Mouse (Mus musculus) CH12.LX (cell line): ENCODE data around the gene Rab20. TPM values are rescaled to one million over a fixed set of nuclear protein-coding genes. Genes with fewer than 3 reads are reported as not detected.
"Not testable (repeated sequence)": the region's sequence is repeated elsewhere in the genome, so short reads cannot be mapped to it uniquely, and the experiment has no call there.

Experiments used
- DNase-seq: peaks from one replicate; pipeline ENCODE4 v3.0.0-alpha.2; 2013; ENCODE audit errors: extremely low read depth
- H3K27ac ChIP-seq: 2 replicates; pipeline ENCODE4 v1.5.1; 2012; ENCODE audit warnings: low read depth, mild to moderate bottlenecking, control low read depth, moderate library complexity; ENCODE audit not compliant: insufficient read depth
- H3K27me3 ChIP-seq: replicated peaks from 2 replicates; pipeline ENCODE3; 2012; ENCODE audit warnings: inconsistent platforms
- H3K36me3 ChIP-seq, 2 experiments: replicated peaks in 1 of 2; 2 replicates each; pipeline versions ENCODE3 to v1.6.1; 2012; ENCODE audit warnings: inconsistent platforms in 1 of 2, low read length in 1 of 2, mild to moderate bottlenecking in 1 of 2, mixed read lengths in 1 of 2, moderate library complexity in 1 of 2; ENCODE audit not compliant: control insufficient read depth in 1 of 2, insufficient read depth in 1 of 2
- H3K4me1 ChIP-seq, 2 experiments: 2 replicates each; pipeline ENCODE4 v1.6.1; 2012; ENCODE audit warnings: inconsistent platforms in 1 of 2, moderate library complexity in 1 of 2; ENCODE audit not compliant: insufficient read depth in 2 of 2, control insufficient read depth in 1 of 2
- H3K4me2 ChIP-seq: 2 replicates; pipeline ENCODE4 v1.6.1; 2012; ENCODE audit warnings: low read depth, mild to moderate bottlenecking, control low read depth; ENCODE audit not compliant: poor library complexity, insufficient read depth, severe bottlenecking
- H3K4me3 ChIP-seq, 3 experiments: fragments of 150-350 bp in 1 of 3; sonication (generic) in 1 of 3; replicated peaks in 1 of 3; 2 replicates each; pipeline versions ENCODE3 to v1.5.1; 2011 to 2012; ENCODE audit warnings: low read depth in 2 of 3, low read length in 2 of 3, mild to moderate bottlenecking in 2 of 3, moderate library complexity in 2 of 3, control low read depth in 1 of 3, improper control_type of control experiment in 1 of 3, inconsistent platforms in 1 of 3, mixed read lengths in 1 of 3; ENCODE audit not compliant: poor library complexity in 1 of 3
- H3K79me2 ChIP-seq: replicated peaks from 2 replicates; pipeline ENCODE4 v1.6.1; 2012; ENCODE audit warnings: mild to moderate bottlenecking, moderate library complexity; ENCODE audit not compliant: control insufficient read depth, poor library complexity, insufficient read depth, severe bottlenecking; ENCODE audit errors: extremely low read depth
- H3K9ac ChIP-seq: 2 replicates; pipeline ENCODE4 v1.6.1; 2012; ENCODE audit warnings: low read depth, mild to moderate bottlenecking, control low read depth, moderate library complexity; ENCODE audit not compliant: insufficient read depth
- H3K9me3 ChIP-seq: replicated peaks from 2 replicates; pipeline ENCODE3; 2012; ENCODE audit warnings: low read length, inconsistent platforms, mixed read lengths
- CTCF ChIP-seq, 2 experiments: IDR thresholded peaks in 1 of 2; conservative IDR thresholded peaks in 1 of 2; 2 replicates each; pipeline ENCODE4 v1.5.1; 2011 to 2012; ENCODE audit warnings: low read depth in 2 of 2, low read length in 2 of 2, improper control_type of control experiment in 1 of 2, inconsistent platforms in 1 of 2, mild to moderate bottlenecking in 1 of 2, moderate library complexity in 1 of 2
- ELF1 ChIP-seq: IDR thresholded peaks from 2 replicates; pipeline ENCODE4 v1.6.1; 2014; ENCODE audit warnings: low read depth, mild to moderate bottlenecking, inconsistent platforms, low read length, improper control_type of control experiment
- EP300 ChIP-seq: IDR thresholded peaks from 2 replicates; pipeline ENCODE4 v1.6.1; 2011; ENCODE audit warnings: low read length, improper control_type of control experiment
- HCFC1 ChIP-seq: IDR thresholded peaks from 2 replicates; pipeline ENCODE4 v1.6.1; 2012; ENCODE audit warnings: low read depth, mild to moderate bottlenecking, inconsistent platforms, low read length, improper control_type of control experiment
- IRF4 ChIP-seq: IDR thresholded peaks from 2 replicates; pipeline ENCODE4 v1.6.1; 2014; ENCODE audit warnings: low read depth, mild to moderate bottlenecking, inconsistent platforms, low read length, improper control_type of control experiment
- JUN ChIP-seq: IDR thresholded peaks from 2 replicates; pipeline ENCODE4 v1.6.1; 2011; ENCODE audit warnings: low read depth, mild to moderate bottlenecking, low read length, improper control_type of control experiment, moderate library complexity; ENCODE audit not compliant: insufficient read depth
- KAT2A ChIP-seq: IDR thresholded peaks from 2 replicates; pipeline ENCODE4 v1.6.1; 2012; ENCODE audit warnings: low read length, improper control_type of control experiment, inconsistent platforms; ENCODE audit not compliant: insufficient replicate concordance
- MAFK ChIP-seq: IDR thresholded peaks from 2 replicates; pipeline ENCODE4 v1.6.1; 2011; ENCODE audit warnings: low read length, improper control_type of control experiment; ENCODE audit not compliant: insufficient replicate concordance
- MXI1 ChIP-seq: IDR thresholded peaks from 2 replicates; pipeline ENCODE4 v1.6.1; 2011; ENCODE audit warnings: mild to moderate bottlenecking, low read depth, low read length, improper control_type of control experiment
- NELFE ChIP-seq: IDR thresholded peaks from 2 replicates; pipeline ENCODE4 v1.6.1; 2011; ENCODE audit warnings: low read depth, low read length, improper control_type of control experiment
- NRF1 ChIP-seq: IDR thresholded peaks from 2 replicates; pipeline ENCODE4 v1.6.1; 2014; ENCODE audit warnings: low read depth, mild to moderate bottlenecking, inconsistent platforms, low read length, improper control_type of control experiment, moderate library complexity
- PAX5 ChIP-seq: IDR thresholded peaks from 2 replicates; pipeline ENCODE4 v1.6.1; 2012; ENCODE audit warnings: low read length, inconsistent platforms, mixed read lengths
- POLR2A ChIP-seq: IDR thresholded peaks from 2 replicates; pipeline ENCODE4 v1.6.1; 2011; ENCODE audit warnings: low read depth, mild to moderate bottlenecking, improper control_type of control experiment, low read length
- RAD21 ChIP-seq: IDR thresholded peaks from 2 replicates; pipeline ENCODE4 v1.6.1; 2011; ENCODE audit warnings: low read depth, mild to moderate bottlenecking, low read length, improper control_type of control experiment, moderate library complexity
- SMC3 ChIP-seq: IDR thresholded peaks from 2 replicates; pipeline ENCODE4 v1.6.1; 2011; ENCODE audit warnings: low read depth, low read length, improper control_type of control experiment
- TCF12 ChIP-seq: IDR thresholded peaks from 2 replicates; pipeline ENCODE4 v1.6.1; 2014; ENCODE audit warnings: low read depth, mild to moderate bottlenecking, inconsistent platforms, low read length, improper control_type of control experiment
- ZKSCAN1 ChIP-seq: IDR thresholded peaks from 2 replicates; pipeline ENCODE4 v1.6.1; 2012; ENCODE audit warnings: low read depth, inconsistent platforms, low read length, improper control_type of control experiment, borderline replicate concordance
- ZMIZ1 ChIP-seq: IDR thresholded peaks from 2 replicates; pipeline ENCODE4 v1.6.1; 2012; ENCODE audit warnings: low read depth, mild to moderate bottlenecking, inconsistent platforms, low read length, improper control_type of control experiment
- dilution Hi-C: fragments of 300-500 bp; cut with MboI; formaldehyde crosslinking; loops from 2 replicates; pipeline ENCODE4 v1.14.3; 2020; ENCODE audit warnings: low sequenced_read_pairs; ENCODE audit not compliant: extremely low pct_unique_long_range_greater_than_20kb, extremely low pct_ligation_motif_present
- in situ Hi-C: fragments of 300-500 bp; cut with MboI; formaldehyde crosslinking; loops from 3 replicates; pipeline ENCODE4 v1.14.3; 2019; ENCODE audit warnings: low sequenced_read_pairs, low pct_ligation_motif_present, low pct_unique_long_range_greater_than_20kb, mixed read lengths
- polyA plus RNA-seq: library from polyadenylated mRNA; unstranded; fragments of >175 nt; gene quantifications from 2 replicates; pipeline ENCODE4 v1.2.1, GENCODE M21; 2012; ENCODE audit warnings: low read depth; ENCODE audit not compliant: insufficient read length
- total RNA-seq, 2 experiments: library from RNA; depleted of rRNA; stranded (reverse); fragments of 300-350 nt in 1 of 2; fragments of >200 nt in 1 of 2; gene quantifications; 2 replicates each; pipeline ENCODE4 v1.2.3; 2012 to 2014

Gene Rab20
- total and polyA plus RNA-seq, 3 experiments = 12.8 to 22.8 (median 18.2) TPM

DNA sequence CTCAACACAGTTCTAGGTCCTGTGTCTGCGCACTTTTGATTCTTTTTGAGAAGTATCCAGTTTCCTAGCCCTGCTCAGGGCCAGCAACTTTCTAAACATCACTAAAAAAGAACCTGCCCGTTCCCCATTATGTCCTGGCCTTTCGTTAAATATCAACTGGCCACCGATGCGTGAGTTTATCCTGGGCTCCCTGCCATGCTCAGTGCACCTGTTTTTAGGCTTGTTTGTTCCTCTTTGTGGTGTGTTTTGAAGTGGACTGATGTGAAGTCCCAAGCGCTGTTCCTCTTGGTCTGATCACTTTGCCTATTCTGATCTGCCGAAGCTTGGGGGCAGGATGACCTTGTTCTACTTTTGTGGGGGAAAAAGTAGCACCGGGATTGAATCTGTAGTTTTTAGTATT, 7.2 kb downstream of the Rab20 start:
- 0 out of 2 replicates have a peak overlapping the region, but pooled peaks have one; percentile 32 for H3K4me2 ChIP-seq
- no peak for TF ChIP-seq NELFE
- TF ChIP-seq POLR2A = no peak
- no peak for TF ChIP-seq ELF1
- H3K27me3 ChIP-seq = no peaks in the 10 kb centered on the region
- peaks cover 13% of the 10 kb centered on the region for H3K9me3 ChIP-seq
- dilution Hi-C loops = no loop called here
- DNase-seq = no peak
- H3K4me3 ChIP-seq = no peak overlapping the region
- H3K79me2 ChIP-seq = peaks cover 27% of the 10 kb centered on the region; the same call in 1 of the 2 replicates
- in situ Hi-C loops = no loop called here
- H3K4me1 ChIP-seq = peaks cover 6 to 15% of the 10 kb centered on the region in 2 experiments
- no peak overlapping the region for H3K27ac ChIP-seq
- H3K36me3 ChIP-seq = peaks cover 13 to 30% of the 10 kb centered on the region in 2 experiments
- no peak overlapping the region for H3K9ac ChIP-seq

DNA sequence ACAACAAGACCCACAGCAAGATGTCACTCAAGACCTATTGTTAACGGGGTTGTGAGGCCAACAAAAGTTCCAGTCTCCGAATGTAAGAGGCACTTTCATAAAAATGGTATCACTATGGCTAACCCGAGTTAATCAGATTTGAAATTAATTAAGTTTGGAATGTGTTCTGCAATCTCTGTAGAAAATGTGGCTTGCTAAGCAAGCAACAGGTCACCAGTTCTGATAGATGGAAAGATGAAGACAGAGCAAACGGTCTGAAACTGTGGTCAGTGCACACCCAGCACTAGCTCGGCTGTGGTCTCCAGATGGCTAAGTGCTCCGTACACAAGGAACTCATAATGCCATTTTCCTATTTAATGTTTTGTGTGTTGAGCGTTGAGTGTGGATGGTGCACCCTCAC, 7.8 kb downstream of the Rab20 start:
- Histone ChIP-seq H3K4me2 (no peak overlapping the region), H3K27ac (no peak overlapping the region), H3K27me3 (no peaks in the 10 kb centered on the region), H3K4me3 (no peak overlapping the region), H3K36me3 (peaks cover 13 to 30% of the 10 kb centered on the region in 2 experiments), H3K4me1 (peaks cover 7 to 14% of the 10 kb centered on the region in 2 experiments), H3K9ac (no peak overlapping the region), H3K79me2 (peaks cover 29% of the 10 kb centered on the region; the same call in 1 of the 2 replicates), H3K9me3 (peaks cover 13% of the 10 kb centered on the region)
- DNase-seq = no peak
- no peak for TF ChIP-seq ZMIZ1
- TF ChIP-seq EP300 = no peak
- no peak for TF ChIP-seq ZKSCAN1
- TF ChIP-seq KAT2A = no peak
- TF ChIP-seq MAFK = no peak
- TF ChIP-seq POLR2A = no peak
- TF ChIP-seq TCF12 = no peak
- TF ChIP-seq HCFC1 = no peak
- no peak for TF ChIP-seq JUN
- dilution Hi-C loops (no loop called here), in situ Hi-C loops (no loop called here)

DNA sequence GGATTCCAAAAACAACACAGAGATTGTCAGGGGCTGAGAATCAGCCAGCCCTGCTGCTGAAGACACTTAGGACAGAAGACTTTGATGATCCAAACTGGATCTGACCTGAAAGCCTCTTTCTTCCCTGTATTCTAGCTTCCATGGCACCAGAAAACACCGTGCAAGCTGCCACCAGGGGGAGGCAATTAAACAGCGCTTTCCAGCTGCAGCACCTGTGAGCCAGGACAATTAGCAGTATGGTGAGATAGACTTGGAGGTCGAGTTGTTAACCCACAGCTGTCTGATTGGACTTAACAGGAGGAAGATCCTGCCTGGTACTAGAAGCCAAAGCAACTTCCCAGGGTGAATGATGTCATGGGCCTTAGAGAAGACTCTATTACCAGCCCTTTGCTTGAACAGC, 9.4 kb downstream of the Rab20 start:
- Histone ChIP-seq H3K27me3 (no peaks in the 10 kb centered on the region), H3K4me3 (no peak overlapping the region), H3K4me1 (peaks cover 21 to 23% of the 10 kb centered on the region in 2 experiments), H3K79me2 (peaks cover 18% of the 10 kb centered on the region; the same call in 1 of the 2 replicates), H3K4me2 (no peak overlapping the region), H3K36me3 (peaks cover 13 to 29% of the 10 kb centered on the region in 2 experiments), H3K27ac (no peak overlapping the region), H3K9ac (no peak overlapping the region), H3K9me3 (peaks cover 13% of the 10 kb centered on the region)
- in situ Hi-C loops = no loop called here
- no peak for DNase-seq
- dilution Hi-C loops = no loop called here
- TF ChIP-seq SMC3 (peak; percentile 61), TCF12 (0 out of 2 replicates have a peak, but pooled peaks have one; percentile 18), MXI1 (no peak), CTCF (conservative IDR thresholded peaks at IDR 0.05 in 1 of 2, IDR thresholded peaks at IDR 0.05 in 1 of 2; ENCODE audit: low read depth in 2 of 2, low read length in 2 of 2) (peak; percentile 25 to 61; a peak in 2 of 4 replicates), HCFC1 (no peak), PAX5 (no peak), IRF4 (no peak), NRF1 (no peak), RAD21 (peak; percentile 44), POLR2A (no peak)

DNA sequence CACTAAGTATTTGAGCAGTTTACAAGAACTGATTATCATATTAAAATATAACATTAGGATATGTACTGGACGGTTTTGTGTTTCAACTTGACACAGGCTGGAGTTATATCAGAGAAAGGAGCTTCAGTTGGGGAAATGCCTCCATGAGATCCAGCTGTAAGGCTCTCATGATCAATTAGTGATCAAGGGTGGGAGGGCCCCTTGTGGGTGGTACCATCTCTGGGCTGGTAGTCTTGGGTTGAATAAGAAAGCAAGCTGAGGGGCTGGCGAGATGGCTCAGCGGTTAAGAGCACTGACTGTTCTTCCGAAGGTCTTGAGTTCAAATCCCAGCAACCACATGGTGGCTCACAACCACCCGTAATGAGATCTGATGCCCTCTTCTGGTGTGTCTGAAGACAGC, 12.0 kb downstream of the Rab20 start:
- in situ Hi-C loops, DNase-seq, H3K4me2 ChIP-seq, H3K27me3 ChIP-seq, H3K9ac ChIP-seq, dilution Hi-C loops, H3K4me3 ChIP-seq: not testable (repeated sequence)
- H3K27ac ChIP-seq = 0 out of 2 replicates have a peak overlapping the region, but pooled peaks have one; percentile 21
- peaks cover 34 to 47% of the 10 kb centered on the region in 2 experiments for H3K4me1 ChIP-seq
- peaks cover 24% of the 10 kb centered on the region for H3K79me2 ChIP-seq
- peaks cover 13% of the 10 kb centered on the region for H3K9me3 ChIP-seq
- H3K36me3 ChIP-seq = peaks cover 13 to 20% of the 10 kb centered on the region in 2 experiments
